Mouse (Mus musculus): ENCODE measurements around the gene Ptprj. TPM values are rescaled to one million over a fixed set of nuclear protein-coding genes. Genes with fewer than 3 reads are reported as not detected.
A peak's percentile ranks its signal among the peaks of the same experiment; 100 is the strongest.

Ptprj gene
- polyA plus RNA-seq, 1 experiment from 2014 or later: 7.2 TPM

GRCm38 (mm10) chr2:90487471-90488238, 92.8 kb downstream of the Ptprj start:
- Histone ChIP-seq H3K4me2 (ENCODE audit: low read length) (no peak overlapping the region), H3K4me1 (replicated peaks; ENCODE audit: insufficient read depth, low read length) (peaks cover 12% of the 10 kb centered on the region), H3K36me3 (ENCODE audit: insufficient read depth, low read length) (no peaks in the 10 kb centered on the region), H3K27ac (no peak overlapping the region), H3K27me3 (ENCODE audit: insufficient read depth, low read length) (no peaks in the 10 kb centered on the region), H3K9ac (ENCODE audit: low read depth, low read length) (no peak overlapping the region), H3K9me3 (replicated peaks; ENCODE audit: low read length) (no peaks in the 10 kb centered on the region), H3K4me3 (replicated peaks; ENCODE audit: low read depth, low read length) (no peak overlapping the region)
- no peak for DNase-seq (ENCODE audit: low spot score)
- 85% methylated on average over 11 of the region's 11 CpGs for WGBS
- peak; percentile 60; the same call in 1 of the 2 replicates for ATAC-seq (replicated peaks; ENCODE audit: low FRiP score, low read depth)
- TF ChIP-seq CTCF (IDR thresholded peaks at IDR 0.05; ENCODE audit: low read depth): no peak

GRCm38 (mm10) chr2:90486226-90486755, 94.2 kb downstream of the Ptprj start:
- Histone ChIP-seq H3K27me3 (ENCODE audit: insufficient read depth, low read length) (no peaks in the 10 kb centered on the region), H3K4me1 (replicated peaks; ENCODE audit: insufficient read depth, low read length) (peaks cover 12% of the 10 kb centered on the region), H3K36me3 (ENCODE audit: insufficient read depth, low read length) (no peaks in the 10 kb centered on the region), H3K9me3 (replicated peaks; ENCODE audit: low read length) (no peaks in the 10 kb centered on the region), H3K9ac (ENCODE audit: low read depth, low read length) (no peak overlapping the region), H3K4me2 (ENCODE audit: low read length) (no peak overlapping the region), H3K4me3 (replicated peaks; ENCODE audit: low read depth, low read length) (no peak overlapping the region), H3K27ac (peak overlapping the region; percentile 50)
- TF ChIP-seq CTCF (IDR thresholded peaks at IDR 0.05; ENCODE audit: low read depth): no peak
- DNase-seq (ENCODE audit: low spot score) (peak; percentile 61), ATAC-seq (replicated peaks; ENCODE audit: low FRiP score, low read depth) (no peak)
- WGBS: 46% methylated on average over 3 of the region's 3 CpGs

GRCm38 (mm10) chr2:90481505-90481904, 98.9 kb downstream of the Ptprj start:
- Histone ChIP-seq H3K36me3 (ENCODE audit: insufficient read depth, low read length) (no peaks in the 10 kb centered on the region), H3K9me3 (replicated peaks; ENCODE audit: low read length) (no peaks in the 10 kb centered on the region), H3K4me1 (replicated peaks; ENCODE audit: insufficient read depth, low read length) (peaks cover 14% of the 10 kb centered on the region), H3K4me3 (replicated peaks; ENCODE audit: low read depth, low read length) (no peak overlapping the region), H3K27ac (no peak overlapping the region), H3K27me3 (ENCODE audit: insufficient read depth, low read length) (no peaks in the 10 kb centered on the region), H3K4me2 (ENCODE audit: low read length) (no peak overlapping the region), H3K9ac (ENCODE audit: low read depth, low read length) (no peak overlapping the region)
- no peak for TF ChIP-seq CTCF (IDR thresholded peaks at IDR 0.05; ENCODE audit: low read depth)
- DNase-seq (ENCODE audit: low spot score): no peak
- WGBS: 82% methylated on average over 6 of the region's 6 CpGs
- ATAC-seq (replicated peaks; ENCODE audit: low FRiP score, low read depth): no peak

- no peak for DNase-seq (ENCODE audit: low spot score)
- H3K9ac ChIP-seq (ENCODE audit: low read depth, low read length): no peak overlapping the region
- no peak overlapping the region for H3K27ac ChIP-seq
- H3K4me3 ChIP-seq (replicated peaks; ENCODE audit: low read depth, low read length): no peak overlapping the region
- H3K9me3 ChIP-seq (replicated peaks; ENCODE audit: low read length): no peaks in the 10 kb centered on the region
- H3K27me3 ChIP-seq (ENCODE audit: insufficient read depth, low read length): no peaks in the 10 kb centered on the region
- no peak for TF ChIP-seq CTCF (IDR thresholded peaks at IDR 0.05; ENCODE audit: low read depth)
- peaks cover 7% of the 10 kb centered on the region for H3K4me1 ChIP-seq (replicated peaks; ENCODE audit: insufficient read depth, low read length)
- H3K4me2 ChIP-seq (ENCODE audit: low read length): no peak overlapping the region
- ATAC-seq (replicated peaks; ENCODE audit: low FRiP score, low read depth): no peak
- WGBS: 74% methylated on average over 13 of the region's 13 CpGs
- no peaks in the 10 kb centered on the region for H3K36me3 ChIP-seq (ENCODE audit: insufficient read depth, low read length)
Measured at GRCm38 (mm10) chr2:90480747-90481308, 99.6 kb downstream of the Ptprj start.

- Histone ChIP-seq H3K9ac (ENCODE audit: low read depth, low read length) (no peak overlapping the region), H3K4me1 (replicated peaks; ENCODE audit: insufficient read depth, low read length) (peaks cover 10% of the 10 kb centered on the region; the same call in 1 of the 2 replicates), H3K27me3 (ENCODE audit: insufficient read depth, low read length) (no peaks in the 10 kb centered on the region), H3K4me3 (replicated peaks; ENCODE audit: low read depth, low read length) (no peak overlapping the region), H3K9me3 (replicated peaks; ENCODE audit: low read length) (no peaks in the 10 kb centered on the region), H3K27ac (no peak overlapping the region; the same call in 1 of the 2 replicates), H3K36me3 (ENCODE audit: insufficient read depth, low read length) (no peaks in the 10 kb centered on the region), H3K4me2 (ENCODE audit: low read length) (no peak overlapping the region)
- DNase-seq (ENCODE audit: low spot score): no peak
- no peak for TF ChIP-seq CTCF (IDR thresholded peaks at IDR 0.05; ENCODE audit: low read depth)
- ATAC-seq (replicated peaks; ENCODE audit: low FRiP score, low read depth): no peak
- 92% methylated on average over 7 of the region's 7 CpGs for WGBS
Measured at GRCm38 (mm10) chr2:90478531-90478930, 101.9 kb downstream of the Ptprj start.

GRCm38 (mm10) chr2:90477617-90478016, 102.8 kb downstream of the Ptprj start:
- DNase-seq (ENCODE audit: low spot score) (peak; percentile 35), ATAC-seq (replicated peaks; ENCODE audit: low FRiP score, low read depth) (no peak)
- Histone ChIP-seq H3K4me3 (replicated peaks; ENCODE audit: low read depth, low read length) (no peak overlapping the region), H3K27ac (no peak overlapping the region), H3K4me1 (replicated peaks; ENCODE audit: insufficient read depth, low read length) (peaks cover 10% of the 10 kb centered on the region; the same call in 1 of the 2 replicates), H3K9me3 (replicated peaks; ENCODE audit: low read length) (no peaks in the 10 kb centered on the region), H3K9ac (ENCODE audit: low read depth, low read length) (no peak overlapping the region), H3K27me3 (ENCODE audit: insufficient read depth, low read length) (no peaks in the 10 kb centered on the region), H3K4me2 (ENCODE audit: low read length) (no peak overlapping the region; the same call in 1 of the 2 replicates), H3K36me3 (ENCODE audit: insufficient read depth, low read length) (no peaks in the 10 kb centered on the region)
- TF ChIP-seq CTCF (IDR thresholded peaks at IDR 0.05; ENCODE audit: low read depth): no peak
- WGBS: 31% methylated on average over 8 of the region's 8 CpGs
